Mouse (Mus musculus) ES-Bruce4 (cell line): ENCODE measurements around the gene Shb. TPM values are rescaled to one million over a fixed set of nuclear protein-coding genes. Genes with fewer than 3 reads are reported as not detected.
"Not testable (repeated sequence)": the region's sequence is repeated elsewhere in the genome, so short reads cannot be mapped to it uniquely, and the experiment has no call there.

Experiments used
- H3K27ac ChIP-seq: 2 replicates; pipeline ENCODE4 v1.5.1; 2012; ENCODE audit warnings: low read length, inconsistent platforms; ENCODE audit not compliant: insufficient read depth
- H3K27me3 ChIP-seq: 2 replicates; pipeline ENCODE4 v1.6.1; 2012; ENCODE audit warnings: mild to moderate bottlenecking, low read length, inconsistent platforms; ENCODE audit not compliant: control insufficient read depth, poor library complexity, insufficient read depth, severe bottlenecking
- H3K36me3 ChIP-seq: 2 replicates; pipeline ENCODE4 v1.6.1; 2012; ENCODE audit warnings: inconsistent platforms, mild to moderate bottlenecking, low read length, moderate library complexity; ENCODE audit not compliant: control insufficient read depth, poor library complexity, insufficient read depth, severe bottlenecking
- H3K4me1 ChIP-seq: one replicate; pipeline ENCODE4 v1.8.1; 2011; ENCODE audit warnings: low read length; ENCODE audit not compliant: control insufficient read depth, insufficient read depth
- H3K4me3 ChIP-seq: 2 replicates; pipeline ENCODE4 v1.5.1; 2011; ENCODE audit warnings: low read depth, mild to moderate bottlenecking, low read length
- H3K9ac ChIP-seq: 2 replicates; pipeline ENCODE4 v1.6.1; 2012; ENCODE audit warnings: low read depth, mild to moderate bottlenecking, inconsistent platforms; ENCODE audit not compliant: poor library complexity, severe bottlenecking
- H3K9me3 ChIP-seq: replicated peaks from 2 replicates; pipeline ENCODE4 v1.6.1; 2012; ENCODE audit warnings: mild to moderate bottlenecking, low read length, inconsistent platforms; ENCODE audit not compliant: control insufficient read depth, poor library complexity, insufficient read depth, severe bottlenecking
- CTCF ChIP-seq: IDR thresholded peaks from one replicate; pipeline ENCODE4 v1.8.1; 2011; ENCODE audit warnings: low read depth, low read length
- EP300 ChIP-seq: IDR thresholded peaks from 2 replicates; pipeline ENCODE4 v1.6.1; 2011; ENCODE audit warnings: low read depth, low read length; ENCODE audit not compliant: insufficient read depth
- POLR2A ChIP-seq: IDR thresholded peaks from one replicate; pipeline ENCODE4 v1.8.1; 2011; ENCODE audit warnings: low read length; ENCODE audit not compliant: insufficient read depth
- polyA plus RNA-seq: library from polyadenylated mRNA; stranded (reverse); fragments of >200 nt; gene quantifications from 2 replicates; pipeline ENCODE4 v1.2.4, GENCODE M21; 2011; ENCODE audit warnings: low read depth; ENCODE audit not compliant: missing spikeins, insufficient read depth, insufficient read length

The Shb gene
- polyA plus RNA-seq, 1 experiment = 27.4 TPM

- no peak for TF ChIP-seq CTCF
- TF ChIP-seq POLR2A = no peak
- TF ChIP-seq EP300 = no peak
- H3K9me3 ChIP-seq = no peaks in the 10 kb centered on the region
- no peak overlapping the region for H3K9ac ChIP-seq
- H3K36me3 ChIP-seq = no peaks in the 10 kb centered on the region
- no peaks in the 10 kb centered on the region for H3K4me1 ChIP-seq
- no peak overlapping the region for H3K27ac ChIP-seq
- no peak overlapping the region for H3K4me3 ChIP-seq
- no peaks in the 10 kb centered on the region for H3K27me3 ChIP-seq
Observed at GRCm38 (mm10) chr4:45392572-45392971, 139.7 kb downstream of the Shb start.

GRCm38 (mm10) chr4:45392099-45392498 lies 140.2 kb downstream of the Shb start:
- TF ChIP-seq EP300 = no peak
- peak; percentile 15 for TF ChIP-seq CTCF
- TF ChIP-seq POLR2A = no peak
- no peak overlapping the region for H3K27ac ChIP-seq
- no peaks in the 10 kb centered on the region for H3K9me3 ChIP-seq
- H3K27me3 ChIP-seq = no peaks in the 10 kb centered on the region
- H3K4me1 ChIP-seq = no peaks in the 10 kb centered on the region
- no peaks in the 10 kb centered on the region for H3K36me3 ChIP-seq
- no peak overlapping the region for H3K4me3 ChIP-seq
- no peak overlapping the region for H3K9ac ChIP-seq

- not testable (repeated sequence) for H3K4me1 ChIP-seq, H3K4me3 ChIP-seq
Observed at GRCm38 (mm10) chr4:45387296-45387695, 145.0 kb downstream of the Shb start.

GRCm38 (mm10) chr4:45382133-45382532 lies 150.1 kb downstream of the Shb start:
- TF ChIP-seq EP300 = 0 out of 2 replicates have a peak, but pooled peaks have one; percentile 34
- H3K4me3 ChIP-seq, H3K36me3 ChIP-seq, H3K9ac ChIP-seq, H3K27ac ChIP-seq, H3K4me1 ChIP-seq, H3K27me3 ChIP-seq: not testable (repeated sequence)
- H3K9me3 ChIP-seq = peaks cover 29% of the 10 kb centered on the region

More at GRCm38 (mm10) chr4:45387296-45387695, 145.0 kb downstream of the Shb start:
- not testable (repeated sequence) for H3K36me3 ChIP-seq, H3K27ac ChIP-seq, H3K27me3 ChIP-seq, H3K9ac ChIP-seq
- H3K9me3 ChIP-seq = peaks cover 11% of the 10 kb centered on the region

- not testable (repeated sequence) for H3K36me3 ChIP-seq, H3K27me3 ChIP-seq, H3K27ac ChIP-seq, H3K4me3 ChIP-seq, H3K4me1 ChIP-seq, H3K9ac ChIP-seq
- peaks cover 29% of the 10 kb centered on the region for H3K9me3 ChIP-seq
Observed at GRCm38 (mm10) chr4:45380903-45381580, 151.2 kb downstream of the Shb start.

- H3K36me3 ChIP-seq = peaks cover 6% of the 10 kb centered on the region
- H3K9me3 ChIP-seq = peaks cover 12% of the 10 kb centered on the region
- H3K27ac ChIP-seq = no peak overlapping the region
- TF ChIP-seq POLR2A = no peak
- TF ChIP-seq EP300 = no peak
- no peak for TF ChIP-seq CTCF
- no peak overlapping the region for H3K9ac ChIP-seq
- H3K4me1 ChIP-seq = no peaks in the 10 kb centered on the region
- no peaks in the 10 kb centered on the region for H3K27me3 ChIP-seq
- H3K4me3 ChIP-seq = no peak overlapping the region
Observed at GRCm38 (mm10) chr4:45376573-45376972, 155.7 kb downstream of the Shb start.
